Mouse (Mus musculus) layer of hippocampus, adult 8-10 months (tissue): ENCODE results near the gene Nfya. TPM values are rescaled to one million over a fixed set of nuclear protein-coding genes. Genes with fewer than 3 reads are reported as not detected.

Source experiments
- DNase-seq, 2 experiments: peaks; one replicate each; pipeline ENCODE4 v3.0.0; 2022; ENCODE audit warnings: low spot score in 2 of 2
- total RNA-seq, 4 experiments: library from RNA; stranded (reverse); gene quantifications; 2 replicates each; pipeline ENCODE4 v1.2.4; 2022

The Nfya gene
- total RNA-seq, 4 experiments from 2014 or later, result 22.2 to 35.0 (median 27.9) TPM

DNA sequence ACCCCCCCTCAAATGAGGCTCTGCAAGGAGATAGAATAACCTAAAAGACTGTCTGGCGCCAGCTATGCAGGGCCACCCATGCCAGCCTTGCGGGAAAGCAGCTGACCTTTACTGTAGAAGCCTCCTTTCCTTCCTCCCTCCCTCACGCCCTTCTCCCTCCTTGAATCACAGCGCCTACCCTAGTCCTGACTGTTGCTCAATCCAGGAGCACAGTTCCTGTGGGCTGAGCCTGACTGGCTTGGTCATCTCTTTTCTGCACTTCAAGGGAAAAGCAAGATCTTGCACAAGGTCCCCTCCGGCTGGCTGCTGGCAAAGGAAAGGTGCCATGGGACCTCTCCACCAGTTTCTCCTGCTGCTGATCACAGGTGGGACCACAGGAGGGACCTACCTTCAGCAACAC, 63.5 kb downstream of the Nfya start, which contains the start of gene Trem2:
Gene Trem2, plus strand, starts transcription at position 171 of the 400 bp plus-strand sequence.
- DNase-seq, result no peak

GRCm38 (mm10) chr17:48345824-48346223, 63.9 kb downstream of the Nfya start:
- DNase-seq, result no peak

DNA sequence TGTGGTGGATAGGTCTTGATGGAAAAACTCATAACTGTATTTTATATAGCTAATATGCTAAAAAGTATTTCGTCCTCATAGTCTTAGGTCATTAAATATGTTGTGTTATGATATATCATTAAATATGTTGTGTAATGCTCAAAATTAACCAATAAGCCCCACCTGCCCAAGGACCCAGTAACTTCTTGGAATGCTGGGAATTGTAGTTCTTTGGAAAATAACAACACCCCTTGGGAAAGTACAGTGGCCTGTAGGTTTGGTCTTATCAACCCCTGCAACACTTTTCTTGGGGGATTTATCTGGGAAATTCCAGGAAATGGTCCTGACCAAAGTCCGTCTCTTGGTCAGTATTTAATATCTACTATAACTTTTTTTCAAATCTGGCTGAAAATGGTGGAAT, 66.6 kb downstream of the Nfya start:
- DNase-seq, result no peak

GRCm38 (mm10) chr17:48341947-48342346, 67.8 kb downstream of the Nfya start:
- no peak for DNase-seq

GRCm38 (mm10) chr17:48340267-48340666, 69.4 kb downstream of the Nfya start:
- no peak for DNase-seq

Other genes with a start within 250 kb of the Nfya start
- under 1 TPM in 1 of 4 experiments, not detected in 3; 0.58 TPM for gene A530064D06Rik, start 242.6 kb downstream of the Nfya start, total RNA-seq
- gene Trem1, start 177.1 kb downstream of the Nfya start, total RNA-seq, result not detected
- not detected for gene Trem3, start 162.1 kb downstream of the Nfya start, total RNA-seq
- gene Treml4, start 145.6 kb downstream of the Nfya start, total RNA-seq, result not detected
- gene Treml2, start 110.4 kb downstream of the Nfya start, total RNA-seq, result 1 to 10 TPM in 2 of 4 experiments, under 1 TPM in 2; 0.14 to 2.8 (median 1.5) TPM
- gene B430306N03Rik, start 93.8 kb downstream of the Nfya start, total RNA-seq, result under 1 TPM in 3 of 4 experiments, not detected in 1; 0.21 to 0.64 (median 0.43) TPM
- 100 to 1,000 TPM in 2 of 4 experiments, 10 to 100 TPM in 2; 12.2 to 201 (median 95.9) TPM for gene Trem2, start 63.5 kb downstream of the Nfya start, total RNA-seq
- under 1 TPM; 0.36 to 0.91 (median 0.74) TPM for gene Treml1, start 50.0 kb downstream of the Nfya start, total RNA-seq
- gene Oard1, start 108 bp upstream of the Nfya start, total RNA-seq, result 10 to 100 TPM; 13.2 to 18.9 (median 16.0) TPM
- under 1 TPM in 1 of 4 experiments, not detected in 3; 0.23 TPM for gene Apobec2, start 23.0 kb upstream of the Nfya start, total RNA-seq
- gene Tspo2, start 41.6 kb upstream of the Nfya start, total RNA-seq, result not detected
- gene Unc5cl, start 45.0 kb upstream of the Nfya start, total RNA-seq, result 1 to 10 TPM in 1 of 4 experiments, under 1 TPM in 3; 0.67 to 1.3 (median 0.80) TPM